Mouse (Mus musculus): ENCODE measurements around the gene Anapc16. TPM values are rescaled to one million over a fixed set of nuclear protein-coding genes. Genes with fewer than 3 reads are reported as not detected.
A peak's percentile ranks its signal among the peaks of the same experiment; 100 is the strongest.

The Anapc16 gene
- polyA plus RNA-seq, 1 experiment from 2014 or later, result 100 TPM

- Histone ChIP-seq H3K27ac (ENCODE audit: low read depth, low read length) (peak overlapping the region; percentile 52), H3K9me3 (ENCODE audit: control insufficient read depth) (no peaks in the 10 kb centered on the region), H3K4me3 (ENCODE audit: low read depth, low read length) (peak overlapping the region; percentile 20), H3K9ac (ENCODE audit: low read depth, low read length) (peak overlapping the region; percentile 40), H3K4me2 (replicated peaks; ENCODE audit: low read depth) (peak overlapping the region; percentile 66), H3K36me3 (ENCODE audit: control insufficient read depth, insufficient read depth) (no peaks in the 10 kb centered on the region), H3K27me3 (replicated peaks; ENCODE audit: control insufficient read depth, insufficient read depth, low read length) (no peaks in the 10 kb centered on the region), H3K4me1 (replicated peaks; ENCODE audit: control insufficient read depth, insufficient read depth, low read length) (0 out of 2 replicates have a peak, but pooled peaks cover 5% of the 10 kb centered on the region)
- ATAC-seq, result peak; percentile 36
- WGBS, result 2% methylated on average over 16 of the region's 16 CpGs
- TF ChIP-seq CTCF (IDR thresholded peaks at IDR 0.05; ENCODE audit: low read depth), result no peak
Measured at GRCm38 (mm10) chr10:59942847-59943420, 60.0 kb downstream of the Anapc16 start.

DNA sequence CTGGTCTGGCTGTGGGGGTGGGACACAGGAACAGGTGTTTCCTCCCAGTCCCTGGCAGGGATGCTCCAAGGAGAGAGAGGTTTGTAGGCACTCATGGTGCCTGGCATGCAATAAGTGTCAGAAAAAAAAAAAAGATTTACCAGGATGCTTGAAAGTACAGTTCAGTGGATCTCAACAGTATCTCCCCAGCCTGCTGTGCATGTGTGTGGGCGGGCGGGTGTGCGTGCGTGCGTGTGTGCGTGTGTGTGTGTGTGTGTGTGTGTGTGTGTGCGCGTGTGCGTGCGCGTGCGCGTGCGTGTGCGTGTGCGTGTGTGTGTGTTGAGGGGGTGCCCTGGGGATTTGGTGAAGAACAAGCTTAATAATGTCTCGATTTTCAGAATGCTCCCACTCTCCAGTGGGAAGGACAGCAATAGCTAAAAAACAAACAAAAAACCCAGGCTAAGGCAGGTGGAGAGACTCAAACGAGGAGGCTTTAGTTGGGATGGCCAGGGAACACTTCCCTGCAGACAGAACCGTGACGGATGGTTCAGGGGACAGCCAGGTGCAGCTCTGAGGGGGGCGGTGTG lies 60.6 kb downstream of the Anapc16 start:
- Histone ChIP-seq H3K4me3 (ENCODE audit: low read depth, low read length) (peak overlapping the region; percentile 20), H3K27me3 (replicated peaks; ENCODE audit: control insufficient read depth, insufficient read depth, low read length) (no peaks in the 10 kb centered on the region), H3K27ac (ENCODE audit: low read depth, low read length) (0 out of 2 replicates have a peak overlapping the region, but pooled peaks have one; percentile 52), H3K36me3 (ENCODE audit: control insufficient read depth, insufficient read depth) (no peaks in the 10 kb centered on the region), H3K9me3 (ENCODE audit: control insufficient read depth) (no peaks in the 10 kb centered on the region), H3K4me1 (replicated peaks; ENCODE audit: control insufficient read depth, insufficient read depth, low read length) (0 out of 2 replicates have a peak, but pooled peaks cover 5% of the 10 kb centered on the region), H3K9ac (ENCODE audit: low read depth, low read length) (peak overlapping the region; percentile 40), H3K4me2 (replicated peaks; ENCODE audit: low read depth) (peak overlapping the region; percentile 66)
- WGBS, result 50% methylated on average over 19 of the region's 21 CpGs
- no peak for ATAC-seq
- TF ChIP-seq CTCF (IDR thresholded peaks at IDR 0.05; ENCODE audit: low read depth), result no peak

DNA sequence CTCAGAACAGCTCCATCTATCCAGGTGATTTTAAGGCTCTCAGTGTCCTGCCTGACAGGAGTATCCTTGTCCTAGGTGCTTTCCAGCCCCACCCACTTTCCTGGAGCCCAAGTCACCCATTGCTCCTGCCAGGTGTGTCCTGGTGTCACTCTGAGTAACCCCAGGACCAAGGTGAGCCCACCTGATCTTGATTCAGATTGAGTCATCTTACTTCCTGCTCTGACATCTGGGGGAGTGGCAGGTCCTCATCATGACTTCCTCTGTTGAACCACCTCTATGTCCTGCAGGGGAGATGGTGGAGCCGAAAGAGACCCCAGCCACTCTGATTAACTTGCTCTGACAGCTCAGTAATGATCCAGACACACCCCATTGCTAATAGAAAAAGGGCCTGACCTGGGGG lies 63.9 kb downstream of the Anapc16 start:
- H3K27me3 ChIP-seq (replicated peaks; ENCODE audit: control insufficient read depth, insufficient read depth, low read length), result no peaks in the 10 kb centered on the region
- 79% methylated on average over 1 of the region's 1 CpGs for WGBS

DNA sequence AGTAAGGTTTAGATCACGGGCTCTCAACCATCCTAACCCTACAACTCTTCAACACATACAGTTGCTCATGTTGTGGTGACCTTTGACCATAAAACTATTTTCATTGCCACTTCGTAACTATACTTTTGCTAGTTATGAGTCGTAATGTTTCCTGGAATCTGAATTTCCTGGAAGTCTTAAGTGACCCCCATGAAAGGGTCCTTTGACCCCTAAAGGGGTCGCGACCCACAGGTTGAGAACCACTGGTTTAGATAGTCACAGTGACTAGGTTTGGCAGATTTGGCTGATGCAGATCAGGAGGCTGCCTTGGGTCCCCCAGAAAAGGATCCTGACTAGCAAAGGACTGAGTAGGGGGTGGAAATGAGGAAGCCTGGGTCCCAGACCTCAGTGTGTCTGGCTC lies 64.3 kb downstream of the Anapc16 start:
- Histone ChIP-seq H3K9me3 (ENCODE audit: control insufficient read depth) (no peaks in the 10 kb centered on the region), H3K9ac (ENCODE audit: low read depth, low read length) (no peak overlapping the region), H3K27me3 (replicated peaks; ENCODE audit: control insufficient read depth, insufficient read depth, low read length) (no peaks in the 10 kb centered on the region), H3K4me2 (replicated peaks; ENCODE audit: low read depth) (no peak overlapping the region), H3K4me3 (ENCODE audit: low read depth, low read length) (no peak overlapping the region), H3K36me3 (ENCODE audit: control insufficient read depth, insufficient read depth) (no peaks in the 10 kb centered on the region), H3K4me1 (replicated peaks; ENCODE audit: control insufficient read depth, insufficient read depth, low read length) (0 out of 2 replicates have a peak, but pooled peaks cover 5% of the 10 kb centered on the region), H3K27ac (ENCODE audit: low read depth, low read length) (no peak overlapping the region)
- ATAC-seq, result no peak
- WGBS, result 59% methylated on average over 5 of the region's 5 CpGs
- TF ChIP-seq CTCF (IDR thresholded peaks at IDR 0.05; ENCODE audit: low read depth), result no peak

More for the DNA sequence above, 63.9 kb downstream of the Anapc16 start:
- Histone ChIP-seq H3K9ac (ENCODE audit: low read depth, low read length) (no peak overlapping the region), H3K4me3 (ENCODE audit: low read depth, low read length) (no peak overlapping the region), H3K4me1 (replicated peaks; ENCODE audit: control insufficient read depth, insufficient read depth, low read length) (0 out of 2 replicates have a peak, but pooled peaks cover 5% of the 10 kb centered on the region), H3K27ac (ENCODE audit: low read depth, low read length) (no peak overlapping the region), H3K4me2 (replicated peaks; ENCODE audit: low read depth) (no peak overlapping the region), H3K36me3 (ENCODE audit: control insufficient read depth, insufficient read depth) (no peaks in the 10 kb centered on the region), H3K9me3 (ENCODE audit: control insufficient read depth) (no peaks in the 10 kb centered on the region)
- TF ChIP-seq CTCF (IDR thresholded peaks at IDR 0.05; ENCODE audit: low read depth), result no peak
- no peak for ATAC-seq

Other genes starting within 250 kb of the Anapc16 start
- 25.6 and 27.4 TPM in 2 replicates for gene Dnajb12, start 123.6 kb downstream of the Anapc16 start, polyA plus RNA-seq (2015; fragmentation: Nextera tagmentation; extraction: Ambion mirVana)
- 11.5 and 17.8 TPM in 2 replicates for gene Ddit4, start 51.3 kb downstream of the Anapc16 start, polyA plus RNA-seq (2015; fragmentation: Nextera tagmentation; extraction: Ambion mirVana)
- gene Ascc1, start 330 bp downstream of the Anapc16 start, polyA plus RNA-seq (2015; fragmentation: Nextera tagmentation; extraction: Ambion mirVana), result 28.7 TPM in 2 replicates
- 2.1 and 2.4 TPM in 2 replicates for gene Spock2, start 103.1 kb upstream of the Anapc16 start, polyA plus RNA-seq (2015; fragmentation: Nextera tagmentation; extraction: Ambion mirVana)
- 0.27 and 0.29 TPM in 2 replicates for gene Chst3, start 216.1 kb upstream of the Anapc16 start, polyA plus RNA-seq (2015; fragmentation: Nextera tagmentation; extraction: Ambion mirVana)